In genomic region chr2:10288142-10288831, GRCm38 (mm10) we compare ENCODE assay signal across 9 mouse cellular contexts.
DNase-seq lines count a peak whose midpoint lies in the region; ATAC-seq and TF ChIP-seq lines count a peak whose summit lies in the region.
"Had no signal": no experiment of that assay in that cellular context is flagged by ENCODE, and none has a peak within 500 bp of the region (broad histone marks: within the 10 kb centered on the region; RNA-seq: fewer than 3 reads in every experiment).

No protein-coding gene starts in this region.

- H3K4me3 ChIP-seq in heart, embryonic 11.5 days (ENCODE audit: low read depth, low read length): no peak overlapping the region
- H3K4me3 ChIP-seq in intestine, postnatal 0 days (ENCODE audit: low read depth, low read length): no peak overlapping the region
- H3K4me3 ChIP-seq in midbrain, embryonic 11.5 days (ENCODE audit: low read depth, low read length): no peak overlapping the region
- H3K4me3 ChIP-seq: myocyte had no signal

- H3K4me2 ChIP-seq in heart, embryonic 11.5 days: no peak overlapping the region
- peak overlapping the region; percentile 33; the same call in 1 of the 2 replicates for H3K4me2 ChIP-seq in intestine, postnatal 0 days (replicated peaks; ENCODE audit: low read depth)
- no peak overlapping the region for H3K4me2 ChIP-seq in midbrain, embryonic 11.5 days

- peaks cover 4% of the 10 kb centered on the region; the same call in 1 of the 2 replicates for H3K4me1 ChIP-seq in heart, embryonic 11.5 days (ENCODE audit: control insufficient read depth, insufficient read depth, low read length)
- H3K4me1 ChIP-seq in intestine, postnatal 0 days (replicated peaks; ENCODE audit: control insufficient read depth, insufficient read depth, low read length): no peaks in the 10 kb centered on the region
- H3K4me1 ChIP-seq in midbrain, embryonic 11.5 days (ENCODE audit: control insufficient read depth, insufficient read depth, low read length): peaks cover 6% of the 10 kb centered on the region

- ATAC-seq in heart, embryonic 11.5 days (replicated peaks; ENCODE audit: insufficient number of reproducible peaks, low FRiP score, low TSS enrichment): no peak
- peak; percentile 53 for ATAC-seq in intestine, postnatal 0 days
- ATAC-seq in midbrain, embryonic 11.5 days (ENCODE audit: low FRiP score): 0 out of 2 replicates have a peak, but pooled peaks have one; percentile 43

- H3K9ac ChIP-seq in heart, embryonic 11.5 days (ENCODE audit: low read depth, low read length): no peak overlapping the region
- no peak overlapping the region for H3K9ac ChIP-seq in intestine, postnatal 0 days (ENCODE audit: low read depth, low read length)
- no peak overlapping the region for H3K9ac ChIP-seq in midbrain, embryonic 11.5 days (ENCODE audit: low read length)

- intact Hi-C loops in left cerebral cortex, postnatal 14 days (cut with DNase I): loop anchor here (1.0 to 10.0 kb wide), 3 partner anchors 145 to 1613 kb away; no protein-coding TSS in a partner anchor

- WGBS in heart, embryonic 11.5 days (ENCODE audit: insufficient replicate concordance): 14% methylated on average over 12 of the region's 12 CpGs
- WGBS in intestine, postnatal 0 days: 3% methylated on average over 12 of the region's 12 CpGs
- 19% methylated on average over 12 of the region's 12 CpGs for WGBS in midbrain, embryonic 11.5 days

- no peaks in the 10 kb centered on the region for H3K36me3 ChIP-seq in heart, embryonic 11.5 days (ENCODE audit: control insufficient read depth, insufficient read depth, low read length)
- H3K36me3 ChIP-seq in intestine, postnatal 0 days (ENCODE audit: control insufficient read depth, insufficient read depth): no peaks in the 10 kb centered on the region
- H3K36me3 ChIP-seq in midbrain, embryonic 11.5 days (ENCODE audit: control insufficient read depth, insufficient read depth, low read length): no peaks in the 10 kb centered on the region

- peak; percentile 87 for DNase-seq in heart, adult 11 months
- peak; percentile 69 for DNase-seq in cerebellum, adult 9-10 months
- DNase-seq in gastrocnemius, adult 8-10 months (ENCODE audit: low spot score in 2 of 2): peak; percentile 16 to 46
- peak; percentile 84 to 89 for DNase-seq in left cerebral cortex, postnatal 14 days (ENCODE audit: low spot score in 2 of 2)
- DNase-seq in midbrain, embryonic 11.5 days (ENCODE audit: low spot score, missing footprints): peak; percentile 95
- DNase-seq in skeletal muscle tissue, adult 2 months (ENCODE audit: low read depth, low spot score): peak; percentile 66

- H3K9me3 ChIP-seq in heart, embryonic 11.5 days (replicated peaks; ENCODE audit: control insufficient read depth, low read length): no peaks in the 10 kb centered on the region
- no peaks in the 10 kb centered on the region for H3K9me3 ChIP-seq in intestine, postnatal 0 days (ENCODE audit: control insufficient read depth)
- no peaks in the 10 kb centered on the region for H3K9me3 ChIP-seq in midbrain, embryonic 11.5 days (ENCODE audit: control insufficient read depth, low read length)

- H3K27ac ChIP-seq in heart, embryonic 11.5 days (ENCODE audit: low read depth, low read length): no peak overlapping the region
- no peak overlapping the region for H3K27ac ChIP-seq in intestine, postnatal 0 days (ENCODE audit: low read depth, low read length)
- H3K27ac ChIP-seq in midbrain, embryonic 11.5 days (ENCODE audit: low read depth, low read length): no peak overlapping the region

- H3K27me3 ChIP-seq in heart, embryonic 11.5 days (ENCODE audit: control insufficient read depth, insufficient read depth, low read length): peaks cover 2% of the 10 kb centered on the region; the same call in 1 of the 2 replicates
- H3K27me3 ChIP-seq in intestine, postnatal 0 days (replicated peaks; ENCODE audit: control insufficient read depth, insufficient read depth, low read length): no peaks in the 10 kb centered on the region
- peaks cover 28% of the 10 kb centered on the region for H3K27me3 ChIP-seq in midbrain, embryonic 11.5 days (ENCODE audit: control insufficient read depth, insufficient read depth, low read length)

- TF ChIP-seq CTCF in intestine, postnatal 0 days (IDR thresholded peaks at IDR 0.05; ENCODE audit: low read depth): peak; percentile 93

Comparison
In these comparisons a context has a peak if more than half of its experiments do, and no peak if none do; other contexts are left out.
1. DNase-seq: peak in every context shown above with its lines; median percentile 95 in midbrain, embryonic 11.5 days; 87 in heart, adult 11 months; 86 in left cerebral cortex, postnatal 14 days; 69 in cerebellum, adult 9-10 months; 66 in skeletal muscle tissue, adult 2 months; 31 in gastrocnemius, adult 8-10 months.